Mouse (Mus musculus) brain, adult 2 months (tissue): Measurements from ENCODE around the gene U2af2.
"Not testable (repeated sequence)": the region's sequence is repeated elsewhere in the genome, so short reads cannot be mapped to it uniquely, and the experiment has no call there.

Experiments used
- DNase-seq: peaks from one replicate; pipeline ENCODE4 v3.0.0; 2011; ENCODE audit warnings: low read depth, low spot score

The U2af2 gene

DNA sequence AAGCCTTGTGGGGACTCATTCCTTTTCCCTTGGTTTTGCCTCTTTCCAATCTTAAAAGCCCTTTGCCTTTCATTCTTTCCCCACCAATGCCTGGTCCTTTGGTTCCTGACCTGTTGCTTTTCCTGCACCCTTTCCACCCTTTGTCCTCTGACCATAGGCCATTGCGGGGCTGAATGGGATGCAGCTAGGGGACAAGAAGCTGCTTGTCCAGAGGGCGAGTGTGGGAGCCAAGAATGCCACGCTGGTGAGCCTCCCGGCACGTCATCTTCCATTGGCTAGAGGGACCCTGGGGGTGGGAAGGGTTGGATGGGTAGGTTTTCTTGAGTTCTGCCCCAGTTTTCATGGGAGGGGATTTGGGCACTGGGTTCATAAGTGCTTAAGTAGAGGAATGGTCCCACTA, 13.0 kb downstream of the U2af2 start:
- DNase-seq, result no peak

DNA sequence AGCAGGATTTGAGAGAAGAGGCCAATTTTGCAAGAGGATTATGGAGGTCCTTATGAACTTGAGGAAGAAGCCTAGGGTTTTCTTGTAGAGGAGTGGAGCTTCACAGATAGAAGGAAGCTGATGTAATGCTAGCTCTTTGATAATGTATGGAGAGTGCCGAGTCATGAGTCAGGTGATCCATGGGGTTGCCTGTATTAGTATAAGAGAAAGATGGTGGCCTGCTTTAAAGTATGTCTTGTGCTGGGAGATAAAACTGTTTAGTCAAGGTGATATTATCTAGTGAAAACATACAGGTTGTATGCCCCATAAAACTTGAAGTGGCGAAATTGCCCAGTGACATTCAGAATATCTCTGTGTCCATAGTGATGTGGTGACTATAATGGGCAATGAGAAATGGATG, 15.0 kb downstream of the U2af2 start:
- DNase-seq, result no peak

DNA sequence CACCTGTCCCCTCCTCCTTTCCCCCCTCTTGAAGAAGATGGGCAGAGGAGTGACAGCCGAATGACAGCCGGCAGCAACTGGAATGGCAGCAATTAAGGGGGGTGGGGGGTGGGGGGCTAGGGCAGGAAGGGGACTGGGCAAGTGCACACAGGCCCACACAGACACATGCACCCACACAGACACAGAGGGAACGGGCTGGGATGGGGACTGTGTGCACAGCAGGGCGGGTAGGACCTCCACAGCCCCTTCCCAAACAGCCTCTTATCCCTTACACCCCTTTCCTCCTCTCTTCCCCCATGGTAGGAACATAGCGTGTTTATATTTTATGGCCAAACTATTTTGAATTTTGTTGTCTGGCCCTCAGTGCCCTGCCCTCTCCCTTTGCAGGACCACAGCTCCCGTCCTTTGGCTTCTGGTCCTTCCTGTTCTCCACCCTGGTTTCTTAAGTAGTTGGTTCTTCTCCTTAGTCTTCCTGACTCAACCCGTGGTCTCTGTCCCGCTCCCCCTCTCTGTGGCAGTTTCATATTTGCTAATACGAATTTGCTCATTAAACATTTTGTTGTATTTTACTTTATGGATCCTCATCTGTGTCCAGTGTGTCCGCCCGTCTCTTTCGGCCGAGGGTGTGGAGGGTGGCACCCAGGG, 17.5 kb downstream of the U2af2 start:
- DNase-seq, result not testable (repeated sequence)

DNA sequence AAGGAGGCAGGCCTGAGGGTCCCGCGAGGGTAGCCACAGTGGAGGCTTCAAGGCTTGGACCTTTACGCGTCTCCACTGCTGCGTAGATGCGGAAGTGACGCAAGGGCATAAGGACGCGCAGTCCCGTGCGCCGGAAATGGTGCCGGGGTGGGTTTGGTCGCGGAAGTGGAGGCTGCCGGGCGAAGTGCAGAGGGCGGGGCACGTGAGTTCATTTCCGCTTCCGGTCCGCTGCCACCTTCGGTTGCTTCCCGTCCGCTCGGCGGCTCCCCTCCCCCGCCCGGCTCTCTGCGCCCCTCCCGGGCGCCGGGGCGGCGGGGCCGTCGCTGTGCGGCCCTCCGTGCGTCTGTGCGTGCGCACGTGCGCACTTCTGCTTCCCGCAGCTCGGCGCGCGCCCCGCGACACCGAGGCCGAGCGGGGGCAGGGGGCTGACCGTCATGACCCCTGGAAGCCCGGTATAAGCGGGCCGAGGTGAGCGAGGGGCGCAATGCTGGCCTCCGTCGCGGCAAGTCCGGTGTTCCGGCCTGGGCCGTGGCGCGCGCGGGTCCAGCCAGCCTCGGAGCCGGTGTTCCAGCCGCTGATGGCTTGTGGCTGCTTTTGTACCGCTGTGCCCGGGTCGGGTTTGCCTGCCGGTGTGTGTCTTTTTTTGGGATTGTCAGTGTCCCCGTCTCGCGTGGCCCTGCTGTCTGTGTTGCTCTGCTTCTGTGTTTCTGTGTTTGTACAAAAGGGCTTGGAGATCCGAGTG, 18.2 kb downstream of the U2af2 start, which contains the start of gene Epn1:
Gene Epn1, plus strand, starts transcription at position 226 of the 742 bp plus-strand sequence.
- DNase-seq, result peak; percentile 99

DNA sequence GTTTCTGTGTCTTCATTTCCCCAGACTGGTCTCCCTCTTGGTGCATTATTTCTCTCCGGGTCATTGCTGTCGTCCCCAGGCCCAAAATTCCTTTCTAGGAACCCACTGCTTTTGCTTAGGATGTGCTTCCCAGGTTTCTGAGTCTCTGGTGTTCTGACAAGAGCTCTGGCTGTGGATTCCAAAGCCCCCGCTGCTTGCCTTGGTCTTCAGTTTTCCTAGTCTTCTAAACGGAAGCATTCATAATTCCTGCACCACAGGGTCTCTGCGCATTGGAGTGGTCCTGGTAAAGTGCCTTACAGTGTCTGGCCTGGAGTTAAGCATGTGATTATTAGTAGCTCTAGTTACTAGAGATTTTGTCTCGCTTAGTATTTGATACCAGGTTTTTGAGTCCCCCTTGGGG, 18.9 kb downstream of the U2af2 start:
- DNase-seq, result no peak

DNA sequence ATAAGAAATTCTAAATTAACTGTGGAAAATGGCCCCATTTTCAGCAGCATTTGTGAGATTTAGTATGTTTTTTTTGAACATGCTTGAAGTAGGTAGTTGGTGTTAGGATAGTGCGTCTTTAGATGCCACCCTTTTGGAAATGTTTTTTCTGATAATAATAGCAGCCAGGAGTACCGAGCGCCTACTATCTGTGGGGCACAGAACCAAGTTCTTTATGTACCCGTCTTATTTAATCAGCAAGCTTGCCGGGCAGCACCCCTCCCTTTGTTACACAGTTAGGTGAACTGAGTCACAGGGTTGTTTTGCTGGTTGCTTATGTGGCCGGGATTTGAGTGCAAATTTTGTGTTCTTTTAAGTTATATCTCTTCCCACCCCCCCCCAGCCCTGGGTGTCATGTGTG, 19.3 kb downstream of the U2af2 start:
- DNase-seq, result no peak

DNA sequence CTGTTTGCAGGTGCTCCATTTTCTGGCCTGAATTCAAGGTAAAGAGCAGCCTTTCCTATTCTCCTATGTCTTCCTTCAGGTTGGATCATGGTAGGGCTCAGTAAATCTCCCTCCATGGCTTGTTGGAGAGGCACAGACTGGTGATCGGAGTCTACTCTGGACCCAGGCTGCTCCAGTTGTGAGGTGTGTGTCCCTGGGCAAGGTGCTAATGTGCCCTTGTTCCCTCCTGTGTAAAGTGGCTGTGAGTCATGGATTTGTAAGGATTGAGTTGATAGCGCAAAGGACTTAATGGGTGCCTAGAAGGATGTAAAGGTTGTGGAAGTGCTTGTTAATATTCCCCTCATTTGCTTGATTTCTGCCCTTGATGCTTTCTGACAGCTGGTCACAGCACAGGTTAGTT, 20.0 kb downstream of the U2af2 start:
- no peak for DNase-seq

DNA sequence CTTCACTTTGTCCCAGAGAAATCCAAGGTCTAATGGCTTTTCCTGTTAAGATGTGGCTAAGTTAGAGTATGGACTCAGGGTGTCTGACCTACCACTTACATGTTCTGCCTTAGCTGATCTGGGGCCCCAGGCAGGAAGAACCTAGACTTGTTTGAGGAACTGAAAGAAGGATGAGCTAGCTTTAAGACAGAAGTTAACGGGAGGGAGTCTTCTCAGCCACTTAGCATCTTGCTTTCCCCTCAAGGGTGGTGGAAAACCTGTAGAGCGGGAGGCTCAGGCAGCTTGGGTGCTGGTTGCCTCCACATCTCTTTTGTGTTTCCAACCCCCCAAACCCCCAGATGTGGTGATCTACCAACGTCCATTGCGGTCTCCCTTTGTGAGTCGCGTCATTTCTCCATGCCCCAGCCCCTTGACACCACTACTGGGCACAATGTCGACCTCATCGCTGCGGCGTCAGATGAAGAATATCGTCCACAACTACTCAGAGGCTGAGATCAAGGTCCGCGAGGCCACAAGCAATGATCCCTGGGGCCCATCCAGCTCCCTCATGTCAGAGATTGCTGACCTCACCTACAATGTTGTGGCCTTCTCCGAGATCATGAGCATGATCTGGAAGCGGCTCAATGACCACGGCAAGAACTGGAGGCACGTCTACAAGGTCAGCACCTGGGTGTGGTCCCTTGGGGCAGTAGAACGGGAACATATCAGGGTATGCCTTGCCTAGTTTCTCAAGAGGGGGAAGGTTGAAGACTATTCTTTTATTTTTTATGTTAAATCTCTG, 21.6 kb downstream of the U2af2 start:
- DNase-seq, result no peak

DNA sequence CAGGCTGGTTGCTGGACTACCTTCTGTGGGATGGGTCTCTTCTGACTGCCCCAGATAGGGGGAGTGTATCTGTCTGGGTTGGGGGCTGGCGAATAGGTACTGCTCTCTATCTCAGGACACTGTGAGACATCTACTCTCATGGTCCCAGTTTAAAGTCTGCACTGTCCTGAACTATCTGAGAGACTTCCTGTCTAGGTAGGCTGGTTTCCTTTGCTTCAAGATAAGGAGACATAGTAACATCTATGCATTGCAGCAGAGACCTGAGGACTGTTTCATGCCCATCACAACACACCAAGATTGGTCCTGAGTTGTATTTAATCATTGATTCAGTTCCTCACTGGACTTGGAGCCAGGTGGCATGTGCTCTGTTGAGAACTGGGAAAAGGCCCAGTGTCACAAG, 23.6 kb downstream of the U2af2 start:
- DNase-seq, result no peak

DNA sequence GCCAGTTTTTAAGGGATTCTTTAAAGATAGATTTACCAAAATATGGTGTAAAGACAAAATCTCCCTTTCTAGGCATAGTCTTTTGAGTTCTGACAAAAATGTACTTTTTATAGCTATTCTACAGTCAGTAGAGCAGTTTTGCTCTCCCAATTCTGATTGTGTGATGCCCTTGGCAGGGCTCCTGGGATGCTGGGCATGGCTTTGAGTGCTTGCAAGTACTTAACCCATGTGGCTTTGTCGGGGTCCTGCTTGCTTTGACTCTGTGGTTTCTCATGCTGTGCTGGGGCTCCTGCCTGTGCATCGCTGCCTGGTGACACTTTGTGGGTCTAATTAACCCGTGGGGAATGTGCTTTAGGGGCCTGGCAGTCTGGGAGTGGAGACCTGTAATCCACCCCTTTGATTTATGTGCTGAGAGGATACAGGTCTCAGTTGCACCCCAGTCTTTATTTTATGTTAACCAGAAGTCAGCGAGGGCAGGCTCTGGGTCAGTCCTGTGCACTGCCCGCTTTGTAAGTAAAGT, 25.0 kb downstream of the U2af2 start:
- DNase-seq, result no peak

DNA sequence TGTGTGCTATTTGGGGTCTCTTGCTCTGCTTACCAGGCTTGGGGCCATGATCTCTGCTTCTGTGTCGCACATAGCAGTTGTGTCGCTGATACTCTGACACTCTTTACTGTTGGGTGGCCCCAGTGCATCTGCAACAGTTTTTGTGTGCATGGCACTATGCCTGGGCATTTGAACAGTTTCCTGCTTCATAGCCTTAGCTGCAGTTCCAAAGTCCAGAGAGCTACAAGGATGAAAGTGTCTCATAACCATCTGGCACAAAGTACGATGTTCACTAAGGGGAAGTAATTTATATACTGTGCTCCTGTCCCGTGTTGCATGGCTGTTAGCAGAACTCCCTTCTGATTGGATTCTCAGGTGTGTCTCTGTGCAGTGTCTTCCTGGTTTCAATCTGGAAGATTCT, 25.9 kb downstream of the U2af2 start:
- DNase-seq, result no peak

DNA sequence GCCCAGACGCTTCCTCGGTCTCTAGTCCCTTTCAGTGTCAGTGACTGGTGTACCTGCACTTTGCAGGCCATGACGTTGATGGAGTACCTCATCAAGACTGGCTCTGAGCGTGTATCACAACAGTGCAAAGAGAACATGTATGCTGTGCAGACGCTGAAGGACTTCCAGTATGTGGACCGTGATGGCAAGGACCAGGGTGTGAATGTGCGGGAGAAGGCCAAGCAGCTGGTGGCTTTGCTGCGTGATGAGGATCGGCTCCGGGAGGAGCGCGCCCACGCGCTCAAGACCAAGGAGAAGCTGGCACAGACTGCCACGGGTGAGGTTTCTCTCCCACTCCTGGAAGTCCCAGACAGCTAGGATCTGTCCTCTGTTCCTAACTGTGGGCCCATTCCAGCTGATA, 27.9 kb downstream of the U2af2 start:
- peak; percentile 65 for DNase-seq

DNA sequence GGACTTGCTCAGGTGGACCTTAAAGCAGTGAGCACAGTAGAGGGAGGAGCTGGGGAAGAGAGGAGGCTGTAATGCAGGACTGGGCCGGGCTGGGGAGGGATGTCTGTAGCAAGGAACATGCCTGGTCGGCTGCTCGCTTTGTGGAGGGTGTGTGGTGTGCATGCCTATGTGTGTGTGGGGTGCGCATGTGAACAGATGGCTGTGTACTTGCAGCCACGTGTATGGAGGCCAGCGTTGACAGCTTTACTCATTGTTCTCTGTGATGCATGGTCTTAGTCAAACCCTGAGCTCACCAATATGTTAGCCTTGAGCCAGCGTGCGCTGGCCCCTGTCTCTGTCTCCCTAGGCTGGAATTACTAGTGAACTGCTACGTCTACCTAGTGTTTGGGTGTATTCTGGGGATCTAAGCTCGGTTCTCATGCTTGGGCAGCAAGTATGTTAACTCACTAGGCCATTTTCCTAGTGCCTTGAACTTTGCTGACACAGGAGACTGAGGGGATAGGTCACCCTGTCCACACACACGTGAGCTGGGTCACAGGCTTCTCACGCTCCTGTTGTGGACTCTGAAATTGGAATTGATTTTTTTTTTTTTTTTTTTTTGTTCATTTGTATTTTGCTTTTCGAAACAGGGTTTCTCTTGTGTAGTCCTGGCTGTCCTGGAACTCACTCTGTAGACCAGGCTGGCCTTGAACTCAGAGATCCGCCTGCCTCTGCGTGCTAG, 29.2 kb downstream of the U2af2 start:
- DNase-seq, result peak; percentile 73

DNA sequence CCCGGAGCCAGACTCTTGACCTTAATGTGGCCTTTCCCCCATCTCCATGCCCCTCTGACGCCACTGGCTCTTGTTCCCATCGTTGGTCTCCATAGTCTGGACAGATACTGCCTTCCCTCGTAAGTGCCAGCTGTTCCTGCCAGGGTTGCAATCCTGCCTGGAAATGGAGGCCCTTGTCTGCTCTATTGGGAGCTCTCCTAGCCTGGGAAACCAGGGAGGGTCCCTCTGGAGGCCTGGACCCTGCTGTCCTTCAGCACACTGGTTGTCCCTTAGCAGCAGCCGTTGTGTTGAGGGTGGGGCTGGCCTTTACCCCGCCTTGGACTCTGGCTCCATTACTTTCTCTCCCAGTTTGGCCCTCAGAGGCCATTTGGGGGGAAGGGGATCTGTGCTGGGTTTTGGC, 30.4 kb downstream of the U2af2 start:
- DNase-seq, result no peak

DNA sequence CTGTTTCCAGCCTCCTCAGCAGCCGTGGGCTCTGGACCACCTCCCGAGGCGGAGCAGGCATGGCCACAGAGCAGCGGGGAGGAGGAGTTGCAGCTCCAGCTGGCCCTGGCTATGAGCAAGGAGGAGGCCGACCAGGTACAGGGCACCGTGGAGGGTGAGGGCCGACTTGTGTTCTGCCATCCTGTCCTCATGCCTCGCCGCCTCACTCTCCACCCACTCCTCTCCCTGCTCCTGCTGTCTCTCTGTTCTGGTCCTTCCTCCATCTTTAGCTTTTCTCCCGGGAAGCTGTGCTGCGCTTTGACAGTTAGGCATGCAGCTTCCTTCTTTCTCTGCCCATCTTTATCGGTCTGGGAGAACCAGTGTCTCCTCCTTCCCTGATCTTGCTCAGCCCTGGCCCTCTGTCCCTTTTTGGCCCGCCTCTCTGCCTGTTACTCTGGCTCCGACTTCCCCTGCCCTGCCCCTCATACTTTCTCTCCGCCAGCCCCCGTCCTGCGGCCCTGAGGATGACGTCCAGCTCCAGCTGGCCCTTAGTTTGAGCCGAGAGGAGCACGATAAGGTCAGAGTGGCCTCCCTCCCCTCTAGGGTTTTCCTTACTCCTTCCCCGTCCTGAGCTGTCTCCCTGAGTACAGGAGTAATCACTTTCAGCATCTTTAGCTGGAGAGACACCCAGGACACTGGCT, 31.0 kb downstream of the U2af2 start:
- peak; percentile 53 for DNase-seq

DNA sequence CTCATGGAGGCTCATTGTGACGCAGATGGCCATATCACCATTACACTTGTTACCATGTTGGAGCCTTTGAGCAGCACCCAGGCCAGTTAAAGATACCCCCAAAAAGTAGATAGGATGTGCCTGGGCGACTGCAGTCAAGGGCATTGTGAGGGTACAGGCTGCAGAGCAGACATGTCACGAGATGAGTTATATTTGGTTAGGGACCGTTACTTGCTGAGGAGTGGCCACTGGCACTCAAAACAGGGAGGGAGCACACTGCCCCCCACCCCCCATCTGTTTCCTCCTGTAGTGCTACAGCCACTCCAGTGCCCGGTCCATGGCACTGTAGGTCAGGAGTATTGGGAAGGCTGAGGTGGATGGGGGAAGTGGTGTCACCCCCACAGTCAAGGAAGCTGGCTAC, 36.8 kb downstream of the U2af2 start:
- DNase-seq, result no peak

DNA sequence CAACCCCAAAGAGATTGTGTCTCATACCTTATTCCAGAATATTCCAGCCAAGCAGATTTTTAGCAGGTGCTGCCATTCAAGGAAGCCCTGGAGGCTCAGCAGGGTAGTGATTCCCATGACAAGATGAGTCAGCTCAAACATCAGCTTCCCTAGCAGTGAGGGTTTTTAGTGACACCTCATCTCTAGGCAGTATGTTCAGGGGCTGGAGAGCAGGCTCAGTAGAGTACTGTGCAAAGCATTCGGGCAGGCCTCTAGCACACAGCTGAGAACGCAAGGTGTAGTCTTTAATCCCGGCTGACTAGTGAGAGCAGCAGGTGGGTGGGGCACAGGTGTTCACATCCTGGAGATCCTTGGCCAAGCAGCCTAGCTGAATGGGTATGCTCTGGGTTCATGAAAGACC, 37.9 kb downstream of the U2af2 start:
- DNase-seq, result peak; percentile 65

DNA sequence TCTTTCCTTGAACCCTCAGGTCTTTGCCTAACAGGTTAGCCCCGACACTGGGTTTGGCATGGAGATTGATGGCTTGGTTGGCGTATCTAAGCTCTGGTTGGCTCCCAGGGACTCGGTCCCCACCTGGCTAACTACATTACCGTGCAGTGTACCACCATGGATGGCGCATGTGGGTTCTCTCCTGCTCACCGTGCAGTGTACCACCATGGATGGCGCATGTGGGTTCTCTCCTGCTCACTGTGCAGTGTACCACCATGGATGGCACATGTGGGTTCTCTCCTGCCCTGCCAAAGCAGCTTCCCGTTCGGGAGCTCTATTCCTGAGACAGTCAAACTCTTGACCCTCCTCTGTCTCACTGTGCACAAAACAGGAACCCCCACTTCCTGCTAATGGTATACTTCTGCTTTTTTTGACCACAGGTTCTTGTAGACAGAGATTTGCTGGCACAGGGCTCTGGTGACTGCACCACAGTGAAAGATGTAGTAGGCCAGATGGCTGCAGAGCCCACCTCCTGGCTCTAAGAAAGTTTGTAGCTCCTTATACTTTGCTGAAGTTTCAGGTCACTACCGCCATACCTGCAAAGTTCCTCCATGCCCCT, 39.2 kb downstream of the U2af2 start:
- DNase-seq, result peak; percentile 36

DNA sequence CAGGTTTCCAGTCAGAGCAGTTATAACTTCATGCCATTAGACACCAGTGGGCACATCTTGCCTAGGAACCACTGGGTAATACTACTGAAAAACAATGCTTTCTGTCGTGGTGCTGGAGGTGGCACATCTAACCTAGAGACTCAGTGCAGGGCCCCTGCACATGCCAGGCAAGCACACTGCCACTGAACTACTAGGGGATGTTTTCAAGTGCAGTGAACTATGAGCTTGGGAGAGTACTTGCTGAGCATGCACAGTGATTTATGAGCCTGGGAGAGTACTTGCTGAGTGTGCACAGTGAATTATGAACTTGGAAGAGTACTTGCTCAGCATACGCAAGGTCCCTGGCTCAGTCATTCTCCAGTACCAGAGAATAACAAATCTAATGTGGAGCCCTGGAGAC, 40.6 kb downstream of the U2af2 start:
- no peak for DNase-seq

DNA sequence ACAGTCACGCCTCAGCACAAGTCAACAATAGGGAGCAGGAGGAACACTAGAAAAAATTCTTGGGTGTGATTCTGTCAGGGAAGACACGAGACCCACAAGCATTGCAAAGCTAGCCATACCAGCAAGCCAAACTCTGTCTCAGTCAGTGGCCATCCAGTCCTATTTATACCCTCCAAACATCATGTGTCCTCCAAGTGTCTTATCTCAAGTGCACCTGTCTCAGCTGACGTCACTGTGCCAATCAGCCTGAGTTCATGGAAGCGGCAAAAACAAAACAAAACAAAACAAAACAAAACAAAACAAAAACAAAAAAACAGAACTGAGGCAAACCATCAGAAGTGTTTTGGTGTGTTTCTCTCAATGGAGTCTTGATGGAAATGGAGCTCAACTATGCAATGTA, 46.3 kb downstream of the U2af2 start:
- DNase-seq, result no peak

DNA sequence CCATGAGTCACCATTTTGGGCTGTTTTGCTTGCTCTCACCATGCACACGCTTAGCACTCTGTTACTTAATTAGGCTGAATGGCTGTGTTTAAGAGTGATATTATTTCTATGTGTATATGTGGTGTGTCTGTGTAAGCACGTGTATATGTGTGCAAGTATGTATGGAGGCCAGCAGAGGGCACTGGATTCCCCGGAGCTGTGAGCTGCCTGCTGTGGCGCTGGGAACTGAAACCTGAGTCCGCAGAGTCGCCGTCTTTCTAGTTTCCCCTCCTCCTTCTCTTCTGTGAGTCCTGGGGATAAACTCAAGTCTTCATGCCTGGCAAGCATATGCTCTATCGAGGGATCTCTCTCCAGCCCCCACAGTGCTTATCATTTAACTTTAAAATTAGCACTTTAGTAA, 47.4 kb downstream of the U2af2 start:
- no peak for DNase-seq
